Mouse (Mus musculus) thymus, adult 2 months (tissue): ENCODE data around the gene Itgb1bp1.

ENCODE experiments used
- CTCF ChIP-seq: fragments of 200-500 bp; IDR thresholded peaks from 2 replicates; pipeline ENCODE4 v1.5.1; 2012; ENCODE audit warnings: mild to moderate bottlenecking, control low read depth, low read length, moderate library complexity, borderline replicate concordance; ENCODE audit not compliant: control insufficient read depth, poor library complexity, insufficient read depth; ENCODE audit errors: extremely low read depth
- POLR2A ChIP-seq: fragments of 200-500 bp; IDR thresholded peaks from 2 replicates; pipeline ENCODE4 v1.6.1; 2012; ENCODE audit warnings: mild to moderate bottlenecking, low read length, control low read depth, moderate library complexity; ENCODE audit not compliant: control insufficient read depth, poor library complexity, insufficient read depth; ENCODE audit errors: extremely low read depth

GRCm38 (mm10) chr12:21263256-21263655 lies 22.8 kb downstream of the Itgb1bp1 start:
- TF ChIP-seq POLR2A, result no peak
- TF ChIP-seq CTCF, result no peak
